Mouse (Mus musculus): ENCODE measurements around the gene Mier2. TPM values are rescaled to one million over a fixed set of nuclear protein-coding genes. Genes with fewer than 3 reads are reported as not detected.

The Mier2 gene
- polyA plus RNA-seq, 1 experiment, result 215 TPM

DNA sequence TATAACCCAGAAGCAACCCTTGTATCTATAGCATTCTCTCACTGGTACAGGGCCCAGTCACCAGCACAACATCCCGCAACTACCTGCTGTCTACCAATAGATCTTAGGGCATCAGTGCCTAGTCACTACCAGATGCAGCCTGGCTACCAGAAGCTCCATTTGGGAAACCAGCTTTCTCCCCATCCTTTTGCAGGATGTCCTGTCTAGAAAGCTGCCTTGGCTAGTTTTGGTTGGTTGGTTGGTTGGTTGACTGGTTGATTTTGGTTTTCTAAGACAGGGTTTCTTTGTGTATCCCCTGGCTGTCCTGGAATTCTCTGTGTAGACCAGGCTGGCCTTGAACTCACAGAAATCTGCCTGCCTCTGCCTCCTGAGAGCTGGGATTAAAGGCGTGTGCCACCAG lies 4.7 kb upstream of the Mier2 start:
- no peak for DNase-seq
- no peak for TF ChIP-seq POLR2A (IDR thresholded peaks at IDR 0.05; ENCODE audit: control insufficient read depth, extremely low read depth, insufficient read depth, low read length, poor library complexity)
- TF ChIP-seq CTCF (IDR thresholded peaks at IDR 0.05; ENCODE audit: borderline replicate concordance, control insufficient read depth, extremely low read depth, insufficient read depth, low read length, poor library complexity), result no peak
- Histone ChIP-seq H3K36me3 (ENCODE audit: control insufficient read depth, insufficient read depth, low read length) (no peaks in the 10 kb centered on the region), H3K27me3 (ENCODE audit: control insufficient read depth, insufficient read depth, low read length) (no peaks in the 10 kb centered on the region), H3K27ac (ENCODE audit: control insufficient read depth, insufficient read depth, low read length) (no peak overlapping the region), H3K4me1 (replicated peaks; ENCODE audit: control insufficient read depth, insufficient read depth, low read length) (peaks cover 4% of the 10 kb centered on the region), H3K4me3 (ENCODE audit: control insufficient read depth, insufficient read depth, low read length) (no peak overlapping the region)
- WGBS, result 88% methylated on average over 2 of the region's 2 CpGs

DNA sequence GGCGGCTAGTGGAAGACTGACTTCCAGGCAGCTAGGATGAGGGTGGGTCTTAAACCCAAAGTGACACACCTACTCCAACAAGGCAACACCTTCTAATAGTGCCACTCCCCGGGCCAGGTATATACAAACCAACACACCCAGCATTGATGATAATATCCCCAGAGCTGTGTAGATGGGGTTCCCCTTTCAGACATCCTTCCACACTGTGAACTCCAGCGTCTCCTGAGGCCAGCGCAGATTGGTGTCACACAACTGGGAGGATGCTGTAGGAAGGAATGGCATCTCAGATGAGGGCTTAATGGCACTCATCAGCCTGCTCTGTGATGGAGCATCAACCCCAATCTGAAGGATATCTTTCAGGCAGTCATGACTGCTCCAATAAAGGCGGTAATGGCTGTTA lies 2.5 kb upstream of the Mier2 start:
- Histone ChIP-seq H3K4me3 (ENCODE audit: control insufficient read depth, insufficient read depth, low read length) (no peak overlapping the region), H3K27ac (ENCODE audit: control insufficient read depth, insufficient read depth, low read length) (no peak overlapping the region), H3K27me3 (ENCODE audit: control insufficient read depth, insufficient read depth, low read length) (no peaks in the 10 kb centered on the region), H3K4me1 (replicated peaks; ENCODE audit: control insufficient read depth, insufficient read depth, low read length) (peaks cover 18% of the 10 kb centered on the region), H3K36me3 (ENCODE audit: control insufficient read depth, insufficient read depth, low read length) (no peaks in the 10 kb centered on the region)
- 93% methylated on average over 5 of the region's 5 CpGs for WGBS
- DNase-seq, result no peak
- TF ChIP-seq CTCF (IDR thresholded peaks at IDR 0.05; ENCODE audit: borderline replicate concordance, control insufficient read depth, extremely low read depth, insufficient read depth, low read length, poor library complexity) (no peak), POLR2A (IDR thresholded peaks at IDR 0.05; ENCODE audit: control insufficient read depth, extremely low read depth, insufficient read depth, low read length, poor library complexity) (no peak)

DNA sequence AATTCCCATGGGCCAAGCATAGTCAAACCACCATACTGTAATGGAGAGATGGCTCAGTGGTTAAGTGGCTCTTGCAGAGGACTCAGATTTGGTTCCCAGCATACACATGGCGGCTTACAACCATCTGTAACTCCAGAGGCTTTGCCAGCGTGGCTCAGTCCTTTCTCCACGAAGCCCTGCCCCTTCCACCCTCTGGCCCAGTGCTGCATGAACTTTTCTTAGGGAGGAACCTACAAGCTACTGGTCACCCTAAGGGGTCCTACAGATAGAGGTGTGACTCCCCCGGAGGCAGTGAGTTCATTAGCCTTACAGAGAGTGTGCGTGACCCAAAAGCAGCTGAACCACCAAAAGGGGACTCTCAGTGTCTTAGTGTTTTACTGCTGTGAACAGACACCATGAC lies 2.0 kb upstream of the Mier2 start:
- no peak for DNase-seq
- Histone ChIP-seq H3K36me3 (ENCODE audit: control insufficient read depth, insufficient read depth, low read length) (no peaks in the 10 kb centered on the region), H3K4me1 (replicated peaks; ENCODE audit: control insufficient read depth, insufficient read depth, low read length) (peaks cover 22% of the 10 kb centered on the region), H3K4me3 (ENCODE audit: control insufficient read depth, insufficient read depth, low read length) (no peak overlapping the region), H3K27me3 (ENCODE audit: control insufficient read depth, insufficient read depth, low read length) (no peaks in the 10 kb centered on the region), H3K27ac (ENCODE audit: control insufficient read depth, insufficient read depth, low read length) (no peak overlapping the region)
- 93% methylated on average over 5 of the region's 5 CpGs for WGBS
- TF ChIP-seq CTCF (IDR thresholded peaks at IDR 0.05; ENCODE audit: borderline replicate concordance, control insufficient read depth, extremely low read depth, insufficient read depth, low read length, poor library complexity) (no peak), POLR2A (IDR thresholded peaks at IDR 0.05; ENCODE audit: control insufficient read depth, extremely low read depth, insufficient read depth, low read length, poor library complexity) (no peak)

DNA sequence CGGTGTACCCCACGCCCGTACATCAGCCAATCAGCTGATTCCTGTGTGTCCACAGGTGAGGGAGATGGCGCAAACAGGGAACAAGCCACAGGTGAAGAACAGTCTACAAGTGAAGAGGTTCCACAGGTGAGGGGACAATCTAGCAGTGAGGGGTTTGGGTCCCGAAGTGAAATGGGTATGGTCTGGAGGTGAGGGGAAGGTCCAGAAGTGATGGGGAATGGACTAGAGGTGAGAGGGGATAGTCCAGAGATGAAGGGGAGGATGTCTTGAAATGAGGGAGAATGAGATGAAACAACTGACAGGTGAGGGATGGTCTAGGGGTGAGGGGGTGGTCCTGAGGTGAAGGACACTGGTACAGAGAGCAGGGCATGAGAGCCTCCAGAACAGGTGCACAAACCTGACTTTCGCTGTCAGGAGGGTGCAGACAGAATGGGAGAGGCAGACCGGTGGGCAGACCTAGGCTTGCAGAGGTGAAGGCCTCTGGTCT lies 282 bp upstream of the Mier2 start:
- peaks cover 22% of the 10 kb centered on the region for H3K4me1 ChIP-seq (replicated peaks; ENCODE audit: control insufficient read depth, insufficient read depth, low read length)
- 30% methylated on average over 7 of the region's 7 CpGs for WGBS
- TF ChIP-seq CTCF (IDR thresholded peaks at IDR 0.05; ENCODE audit: borderline replicate concordance, control insufficient read depth, extremely low read depth, insufficient read depth, low read length, poor library complexity), result no peak
- no peaks in the 10 kb centered on the region for H3K27me3 ChIP-seq (ENCODE audit: control insufficient read depth, insufficient read depth, low read length)
- H3K27ac ChIP-seq (ENCODE audit: control insufficient read depth, insufficient read depth, low read length), result no peak overlapping the region
- no peaks in the 10 kb centered on the region for H3K36me3 ChIP-seq (ENCODE audit: control insufficient read depth, insufficient read depth, low read length)
- H3K4me3 ChIP-seq (ENCODE audit: control insufficient read depth, insufficient read depth, low read length), result peak overlapping the region; percentile 87
- no peak for DNase-seq

DNA sequence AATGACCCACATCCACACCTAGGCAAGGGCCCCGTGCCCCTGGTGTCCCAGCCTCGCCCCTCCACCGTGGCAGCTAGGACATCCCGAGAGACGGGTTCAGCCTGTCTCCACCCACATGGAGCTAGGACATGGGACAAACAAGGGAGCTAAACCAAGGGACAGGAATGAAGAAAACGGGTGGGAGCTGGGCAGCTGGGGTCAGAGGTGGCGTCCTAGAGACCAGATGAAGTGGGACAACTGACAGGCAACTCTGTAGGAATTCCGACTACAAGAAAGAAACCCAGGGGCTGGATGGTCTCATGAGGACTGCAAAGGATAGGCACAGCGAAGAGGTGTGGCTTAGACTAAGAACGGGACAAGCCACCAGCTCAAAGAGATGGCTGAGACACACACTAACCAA lies 1.3 kb downstream of the Mier2 start:
- TF ChIP-seq CTCF (IDR thresholded peaks at IDR 0.05; ENCODE audit: borderline replicate concordance, control insufficient read depth, extremely low read depth, insufficient read depth, low read length, poor library complexity), result no peak
- no peak for TF ChIP-seq POLR2A (IDR thresholded peaks at IDR 0.05; ENCODE audit: control insufficient read depth, extremely low read depth, insufficient read depth, low read length, poor library complexity)
- no peak for DNase-seq
- no peak overlapping the region for H3K27ac ChIP-seq (ENCODE audit: control insufficient read depth, insufficient read depth, low read length)
- H3K4me3 ChIP-seq (ENCODE audit: control insufficient read depth, insufficient read depth, low read length), result no peak overlapping the region
- peaks cover 22% of the 10 kb centered on the region for H3K4me1 ChIP-seq (replicated peaks; ENCODE audit: control insufficient read depth, insufficient read depth, low read length)
- 75% methylated on average over 10 of the region's 10 CpGs for WGBS
- no peaks in the 10 kb centered on the region; the same call in 1 of the 2 replicates for H3K36me3 ChIP-seq (ENCODE audit: control insufficient read depth, insufficient read depth, low read length)
- no peaks in the 10 kb centered on the region for H3K27me3 ChIP-seq (ENCODE audit: control insufficient read depth, insufficient read depth, low read length)

DNA sequence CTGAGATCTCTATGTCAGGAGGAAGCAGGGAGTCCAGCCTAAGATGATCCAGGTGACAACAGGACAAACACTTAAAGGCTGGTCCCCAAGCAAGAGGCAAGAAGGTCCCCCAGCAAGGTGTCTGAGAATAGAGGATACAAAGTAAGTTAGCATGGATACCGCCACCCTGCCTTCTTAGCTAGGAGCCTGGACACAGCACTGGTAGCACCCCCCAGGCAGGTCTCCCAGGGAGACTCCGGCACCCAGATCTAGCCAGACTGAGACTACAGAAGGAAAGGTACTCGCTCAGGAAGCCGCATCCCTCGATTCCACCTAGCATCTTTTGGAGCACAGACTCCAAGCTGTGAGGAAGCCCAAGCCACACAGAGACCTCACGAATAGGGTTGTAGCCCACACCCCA lies 1.8 kb downstream of the Mier2 start:
- WGBS, result 91% methylated on average over 6 of the region's 6 CpGs
- TF ChIP-seq CTCF (IDR thresholded peaks at IDR 0.05; ENCODE audit: borderline replicate concordance, control insufficient read depth, extremely low read depth, insufficient read depth, low read length, poor library complexity) (no peak), POLR2A (IDR thresholded peaks at IDR 0.05; ENCODE audit: control insufficient read depth, extremely low read depth, insufficient read depth, low read length, poor library complexity) (no peak)
- no peak overlapping the region for H3K27ac ChIP-seq (ENCODE audit: control insufficient read depth, insufficient read depth, low read length)

DNA sequence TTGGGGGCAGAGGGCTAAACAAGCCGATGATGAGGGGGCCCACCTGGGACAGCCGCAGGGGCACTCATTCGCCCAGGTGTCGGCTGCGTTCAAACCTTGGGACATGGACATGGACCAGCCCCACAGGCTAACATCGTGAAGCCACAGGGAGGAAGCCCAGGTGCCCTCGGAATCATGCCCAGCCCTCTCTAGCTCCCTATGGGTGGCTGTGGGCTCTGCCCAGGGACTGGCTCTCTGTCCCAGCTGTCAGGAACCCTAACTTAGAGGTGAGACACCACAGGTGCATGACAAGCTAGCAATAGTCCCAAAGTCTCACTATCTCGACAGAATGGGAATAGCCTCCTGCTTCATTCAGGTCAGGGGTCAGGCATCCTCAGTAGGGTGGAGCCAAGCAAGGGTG lies 2.5 kb downstream of the Mier2 start:
- TF ChIP-seq POLR2A (IDR thresholded peaks at IDR 0.05; ENCODE audit: control insufficient read depth, extremely low read depth, insufficient read depth, low read length, poor library complexity), result no peak
- no peak for TF ChIP-seq CTCF (IDR thresholded peaks at IDR 0.05; ENCODE audit: borderline replicate concordance, control insufficient read depth, extremely low read depth, insufficient read depth, low read length, poor library complexity)
- H3K4me1 ChIP-seq (replicated peaks; ENCODE audit: control insufficient read depth, insufficient read depth, low read length), result peaks cover 22% of the 10 kb centered on the region
- no peak overlapping the region for H3K4me3 ChIP-seq (ENCODE audit: control insufficient read depth, insufficient read depth, low read length)
- H3K27me3 ChIP-seq (ENCODE audit: control insufficient read depth, insufficient read depth, low read length), result no peaks in the 10 kb centered on the region
- WGBS, result 82% methylated on average over 8 of the region's 8 CpGs
- no peaks in the 10 kb centered on the region; the same call in 1 of the 2 replicates for H3K36me3 ChIP-seq (ENCODE audit: control insufficient read depth, insufficient read depth, low read length)
- no peak for DNase-seq
- no peak overlapping the region for H3K27ac ChIP-seq (ENCODE audit: control insufficient read depth, insufficient read depth, low read length)

More for the DNA sequence above, 1.8 kb downstream of the Mier2 start:
- Histone ChIP-seq H3K36me3 (ENCODE audit: control insufficient read depth, insufficient read depth, low read length) (no peaks in the 10 kb centered on the region; the same call in 1 of the 2 replicates), H3K4me3 (ENCODE audit: control insufficient read depth, insufficient read depth, low read length) (no peak overlapping the region), H3K27me3 (ENCODE audit: control insufficient read depth, insufficient read depth, low read length) (no peaks in the 10 kb centered on the region), H3K4me1 (replicated peaks; ENCODE audit: control insufficient read depth, insufficient read depth, low read length) (peaks cover 22% of the 10 kb centered on the region)
- no peak for DNase-seq

All from thymus, adult 2 months (tissue).